Mouse (Mus musculus): ENCODE measurements around the gene Bbc3.

GRCm38 (mm10) chr7:16345297-16345696, 37.1 kb downstream of the Bbc3 start:
- TF ChIP-seq GATA1 (IDR thresholded peaks at IDR 0.05; ENCODE audit: low read length) (no peak), TAL1 (IDR thresholded peaks at IDR 0.05; ENCODE audit: low read length) (no peak)
